Mouse (Mus musculus) heart, postnatal 0 days (tissue): Measurements from ENCODE around the gene Gpc5. TPM values are rescaled to one million over a fixed set of nuclear protein-coding genes. Genes with fewer than 3 reads are reported as not detected.
A peak's percentile ranks its signal among the peaks of the same experiment; 100 is the strongest.

Source experiments
- ATAC-seq: fragments of 200-750 bp; cut with Nextera tagmentation; 2 replicates; pipeline ENCODE4 v1.8.0; 2017; ENCODE audit warnings: low read depth, moderate number of reproducible peaks, moderate library complexity; ENCODE audit not compliant: insufficient read depth
- DNase-seq: peaks from one replicate; pipeline ENCODE4 v3.0.0-alpha.2; 2016; ENCODE audit warnings: low spot score
- H3K27ac ChIP-seq: fragments of 300-500 bp; sonication (generic); 2 replicates; pipeline ENCODE4 v1.5.1; 2014; ENCODE audit warnings: low read depth, mild to moderate bottlenecking
- H3K27me3 ChIP-seq: fragments of 300-500 bp; sonication (generic); 2 replicates; pipeline ENCODE4 v1.6.1; 2014; ENCODE audit warnings: low read length, mixed read lengths; ENCODE audit not compliant: control insufficient read depth, insufficient read depth
- H3K36me3 ChIP-seq: fragments of 300-500 bp; sonication (generic); replicated peaks from 2 replicates; pipeline ENCODE4 v1.6.1; 2014; ENCODE audit warnings: low read length, mixed read lengths; ENCODE audit not compliant: control insufficient read depth, insufficient read depth
- H3K4me1 ChIP-seq: fragments of 300-500 bp; sonication (generic); 2 replicates; pipeline ENCODE4 v1.6.1; 2014; ENCODE audit warnings: antibody characterized with exemption; ENCODE audit not compliant: control insufficient read depth, insufficient read depth
- H3K4me2 ChIP-seq: fragments of 300-500 bp; sonication (generic); 2 replicates; pipeline ENCODE4 v1.6.1; 2014; ENCODE audit warnings: low read depth, mild to moderate bottlenecking, low read length, moderate library complexity
- H3K4me3 ChIP-seq: fragments of 300-500 bp; sonication (generic); 2 replicates; pipeline ENCODE4 v1.5.1; 2014; ENCODE audit warnings: low read depth, low read length
- H3K9ac ChIP-seq: fragments of 300-500 bp; sonication (generic); replicated peaks from 2 replicates; pipeline ENCODE4 v1.6.1; 2014; ENCODE audit warnings: low read depth, low read length, mixed read lengths
- H3K9me3 ChIP-seq: fragments of 300-500 bp; sonication (generic); replicated peaks from 2 replicates; pipeline ENCODE4 v1.6.1; 2016; ENCODE audit warnings: low read length; ENCODE audit not compliant: control insufficient read depth
- CTCF ChIP-seq: IDR thresholded peaks from 2 replicates; pipeline ENCODE4 v1.5.1; 2016; ENCODE audit warnings: antibody characterized with exemption, control low read depth, low read depth
- EP300 ChIP-seq: IDR thresholded peaks from 2 replicates; pipeline ENCODE4 v1.6.1; 2016; ENCODE audit warnings: antibody characterized with exemption, low read depth
- WGBS: fragments of 180-500 bp; shearing (Covaris S2); extraction: QIAGEN DNeasy Blood & Tissue Kit; methylation state at CpG from one replicate; pipeline ENCODE4 v1.1.7; 2014; 5-methylcytosine and 5-hydroxymethylcytosine counted together
- polyA plus RNA-seq: library from polyadenylated mRNA; unstranded; fragments of >200 nt; fragmentation: Nextera tagmentation; extraction: Ambion mirVana; gene quantifications from 2 replicates; pipeline ENCODE4 v1.2.1, GENCODE M21; 2015
- total RNA-seq: library from RNA; depleted of rRNA; stranded (reverse); fragments of >200 nt; gene quantifications from 2 replicates; pipeline ENCODE4 v1.2.3, GENCODE M21; 2014; ENCODE audit warnings: low replicate concordance

Gene Gpc5
- total and polyA plus RNA-seq, 2 experiments from 2014 or later: not detected

DNA sequence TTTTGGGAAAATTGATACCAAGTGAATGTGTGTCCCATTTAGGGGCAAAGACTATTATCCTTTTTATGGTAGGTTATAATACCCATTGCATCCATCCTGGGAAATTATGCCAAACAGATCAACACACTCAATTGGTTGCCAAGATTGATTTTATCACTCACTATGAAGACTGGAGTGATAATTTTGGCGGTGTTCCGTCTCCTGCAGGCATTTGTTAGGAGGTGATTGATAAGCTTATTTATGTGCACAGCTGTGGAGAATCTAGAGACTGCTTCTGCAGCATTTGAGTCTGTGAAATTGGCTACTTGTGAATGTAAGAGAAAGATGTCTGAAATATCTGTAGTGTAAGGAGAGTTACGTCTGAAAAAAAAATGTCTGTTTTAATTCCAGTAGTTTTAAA lies 340.0 kb downstream of the Gpc5 start:
- H3K36me3 ChIP-seq: no peaks in the 10 kb centered on the region
- H3K4me3 ChIP-seq: no peak overlapping the region
- H3K4me1 ChIP-seq: peaks cover 8% of the 10 kb centered on the region; the same call in 1 of the 2 replicates
- H3K4me2 ChIP-seq: no peak overlapping the region
- WGBS: 32% methylated on average over 3 of the region's 3 CpGs
- no peak for ATAC-seq
- no peaks in the 10 kb centered on the region for H3K9me3 ChIP-seq
- no peak overlapping the region for H3K27ac ChIP-seq
- no peaks in the 10 kb centered on the region for H3K27me3 ChIP-seq
- DNase-seq: no peak
- TF ChIP-seq CTCF (no peak), EP300 (no peak)
- no peak overlapping the region for H3K9ac ChIP-seq

DNA sequence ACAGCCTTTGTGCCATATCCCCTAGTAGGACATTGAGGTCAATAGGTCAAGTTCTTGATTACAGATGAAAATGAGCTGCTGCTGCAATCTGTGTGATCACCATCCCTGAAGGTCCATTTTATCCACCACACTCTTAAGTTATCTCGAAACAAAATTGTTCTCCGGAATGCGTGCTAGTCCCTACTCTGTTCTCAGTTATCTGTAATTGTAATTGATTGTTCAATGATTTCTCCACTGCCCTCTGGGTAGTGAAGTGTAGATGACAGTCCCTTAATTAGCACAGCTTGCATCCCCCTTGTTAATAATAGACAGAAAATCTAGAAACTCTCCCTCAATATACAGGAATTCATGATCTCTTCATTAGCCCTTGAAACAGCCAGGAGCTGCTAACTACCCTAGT lies 340.4 kb downstream of the Gpc5 start:
- TF ChIP-seq CTCF: no peak
- no peak for TF ChIP-seq EP300
- H3K27ac ChIP-seq: no peak overlapping the region
- DNase-seq: no peak
- H3K27me3 ChIP-seq: no peaks in the 10 kb centered on the region
- peaks cover 8% of the 10 kb centered on the region; the same call in 1 of the 2 replicates for H3K4me1 ChIP-seq
- H3K4me2 ChIP-seq: no peak overlapping the region
- H3K9ac ChIP-seq: no peak overlapping the region
- H3K4me3 ChIP-seq: no peak overlapping the region
- H3K9me3 ChIP-seq: no peaks in the 10 kb centered on the region
- H3K36me3 ChIP-seq: no peaks in the 10 kb centered on the region
- 27% methylated on average over 3 of the region's 3 CpGs for WGBS
- no peak for ATAC-seq

DNA sequence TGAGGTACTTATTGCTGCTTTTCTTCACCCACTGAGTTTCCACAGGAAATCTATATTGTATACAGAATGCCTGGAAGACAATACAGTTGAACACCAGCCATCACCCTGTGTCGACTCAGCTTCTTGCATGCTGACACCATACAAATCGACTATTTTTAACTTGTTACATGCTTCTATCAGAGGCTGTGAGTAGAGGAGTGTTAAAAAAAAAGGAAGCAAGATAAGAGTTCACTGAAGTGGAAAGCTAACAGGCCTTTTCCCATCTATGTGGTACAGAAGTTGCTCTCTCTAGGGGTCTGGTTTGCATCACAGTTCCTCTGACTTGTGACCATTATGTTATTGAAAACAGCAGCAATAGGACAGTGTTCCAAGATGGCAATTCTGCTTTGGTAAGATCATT lies 344.6 kb downstream of the Gpc5 start:
- H3K4me1 ChIP-seq: peaks cover 8% of the 10 kb centered on the region; the same call in 1 of the 2 replicates
- ATAC-seq (peak; percentile 93), DNase-seq (peak; percentile 85)
- no peaks in the 10 kb centered on the region for H3K9me3 ChIP-seq
- no peaks in the 10 kb centered on the region for H3K27me3 ChIP-seq
- no peaks in the 10 kb centered on the region for H3K36me3 ChIP-seq
- no peak overlapping the region for H3K4me2 ChIP-seq
- peak overlapping the region; percentile 68 for H3K27ac ChIP-seq
- H3K9ac ChIP-seq: no peak overlapping the region
- TF ChIP-seq EP300 (0 out of 2 replicates have a peak, but pooled peaks have one; percentile 48), CTCF (no peak)
- H3K4me3 ChIP-seq: no peak overlapping the region
- WGBS: 1% methylated on average over 2 of the region's 2 CpGs

DNA sequence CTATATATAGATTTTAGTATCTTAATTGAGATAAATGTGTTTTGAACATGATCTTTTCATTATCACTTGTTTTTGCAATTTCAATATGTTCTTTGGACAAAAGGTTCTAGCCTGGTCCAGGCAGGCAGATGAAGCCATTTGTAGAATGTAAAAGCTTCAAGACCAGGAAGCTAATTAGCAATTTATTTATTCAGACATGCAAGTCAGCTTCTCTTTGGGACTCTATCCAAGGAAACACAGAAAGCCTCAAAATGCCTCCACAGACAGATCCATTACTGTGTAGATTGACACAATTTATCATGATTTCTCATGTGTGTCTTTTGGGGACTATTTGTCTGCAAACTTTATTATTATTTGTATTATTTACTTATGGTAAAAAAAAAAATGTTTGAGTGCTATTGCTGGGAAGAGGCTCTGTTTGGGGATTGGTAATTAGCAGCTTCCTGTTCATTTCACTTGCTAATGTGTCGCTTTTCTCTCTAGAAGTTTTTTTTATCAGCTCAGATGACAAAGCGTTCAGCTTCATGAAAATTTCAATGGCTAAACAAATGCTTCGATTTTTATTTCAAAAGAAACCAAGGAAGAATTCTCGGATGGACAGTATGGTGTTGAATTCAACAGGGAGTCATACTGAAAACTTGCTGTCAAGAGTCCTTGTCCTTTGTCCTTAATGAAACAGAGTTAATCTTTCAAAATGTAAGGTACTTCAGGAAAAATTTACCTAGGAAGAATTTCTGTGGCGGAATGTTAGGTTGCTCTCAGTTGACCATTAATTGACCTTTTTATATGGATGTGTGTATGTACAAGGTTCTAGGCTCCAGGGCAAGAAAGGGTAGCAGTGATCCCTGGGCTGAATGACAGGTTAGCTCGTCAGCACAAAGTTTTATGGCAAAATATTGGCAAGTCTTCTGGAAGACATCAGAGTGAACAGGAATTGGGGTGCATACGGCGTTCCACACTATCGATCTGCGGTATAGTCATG lies 353.1 kb downstream of the Gpc5 start:
- Histone ChIP-seq H3K4me3 (no peak overlapping the region), H3K4me1 (no peaks in the 10 kb centered on the region), H3K9ac (no peak overlapping the region), H3K9me3 (no peaks in the 10 kb centered on the region), H3K27ac (no peak overlapping the region), H3K4me2 (no peak overlapping the region), H3K27me3 (no peaks in the 10 kb centered on the region), H3K36me3 (no peaks in the 10 kb centered on the region)
- WGBS: 81% methylated on average over 10 of the region's 10 CpGs
- no peak for DNase-seq
- no peak for TF ChIP-seq CTCF
- TF ChIP-seq EP300: no peak
- no peak for ATAC-seq

DNA sequence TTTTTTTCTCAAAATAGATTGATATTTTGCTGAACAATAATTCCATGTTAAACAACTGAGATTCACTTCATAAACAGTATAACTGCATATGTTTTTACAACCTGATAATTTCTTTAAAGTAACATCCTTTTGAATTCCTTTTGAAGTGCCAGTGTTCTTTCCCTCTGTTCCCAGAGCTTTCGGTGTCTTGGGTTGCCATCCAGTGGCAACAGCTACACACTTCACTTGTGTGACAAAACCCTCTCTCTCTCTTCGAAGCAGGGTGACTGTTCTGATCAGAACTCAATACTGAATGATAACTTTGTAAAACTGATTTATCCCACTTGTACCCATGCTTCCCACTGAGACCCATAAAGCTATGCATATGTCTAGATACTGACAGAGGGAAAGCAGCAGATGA lies 358.9 kb downstream of the Gpc5 start:
- peak; percentile 64 for TF ChIP-seq CTCF
- TF ChIP-seq EP300: no peak

More for the DNA sequence above, 358.9 kb downstream of the Gpc5 start:
- no peaks in the 10 kb centered on the region for H3K4me1 ChIP-seq
- no peaks in the 10 kb centered on the region for H3K27me3 ChIP-seq
- WGBS: 41% methylated on average over 2 of the region's 2 CpGs
- no peaks in the 10 kb centered on the region for H3K9me3 ChIP-seq
- H3K4me3 ChIP-seq: no peak overlapping the region
- no peak overlapping the region for H3K9ac ChIP-seq
- ATAC-seq (no peak), DNase-seq (peak; percentile 18)
- H3K4me2 ChIP-seq: no peak overlapping the region
- H3K36me3 ChIP-seq: no peaks in the 10 kb centered on the region
- no peak overlapping the region for H3K27ac ChIP-seq
